Mouse (Mus musculus) MEL (cell line): ENCODE measurements around the gene Tpsb2. TPM values are rescaled to one million over a fixed set of nuclear protein-coding genes. Genes with fewer than 3 reads are reported as not detected.

Source experiments
- DNase-seq: peaks from one replicate; pipeline ENCODE4 v3.0.0; 2011; ENCODE audit warnings: low read depth, low spot score
- H3K27ac ChIP-seq: 2 replicates; pipeline ENCODE4 v1.5.1; 2012; ENCODE audit warnings: low read depth, mild to moderate bottlenecking, control low read depth, low read length, moderate library complexity; ENCODE audit not compliant: control insufficient read depth
- H3K27me3 ChIP-seq, 2 experiments: fragments of 150-350 bp in 1 of 2; sonication (generic) in 1 of 2; 2 replicates each; pipeline ENCODE4 v1.6.1; 2012; ENCODE audit warnings: low read length in 2 of 2, mild to moderate bottlenecking in 2 of 2, improper control_type of control experiment in 1 of 2, moderate library complexity in 1 of 2; ENCODE audit not compliant: insufficient read depth in 2 of 2, control insufficient read depth in 1 of 2
- H3K36me3 ChIP-seq, 2 experiments: 2 replicates each; pipeline ENCODE4 v1.6.1; 2012 to 2014; ENCODE audit warnings: low read length in 2 of 2, improper control_type of control experiment in 1 of 2, inconsistent platforms in 1 of 2, mild to moderate bottlenecking in 1 of 2; ENCODE audit not compliant: insufficient read depth in 2 of 2, control insufficient read depth in 1 of 2
- H3K4me1 ChIP-seq, 2 experiments: fragments of 150-350 bp in 1 of 2; sonication (generic) in 1 of 2; 2 replicates each; pipeline ENCODE4 v1.6.1; 2012; ENCODE audit warnings: low read length in 2 of 2, improper control_type of control experiment in 1 of 2, mild to moderate bottlenecking in 1 of 2; ENCODE audit not compliant: insufficient read depth in 2 of 2, control insufficient read depth in 1 of 2
- H3K4me3 ChIP-seq, 2 experiments: fragments of 150-350 bp in 1 of 2; sonication (generic) in 1 of 2; 2 replicates each; pipeline ENCODE4 v1.5.1; 2012; ENCODE audit warnings: low read depth in 2 of 2, low read length in 2 of 2, mild to moderate bottlenecking in 2 of 2, moderate library complexity in 2 of 2, control low read depth in 1 of 2, improper control_type of control experiment in 1 of 2; ENCODE audit not compliant: control insufficient read depth in 1 of 2, insufficient read depth in 1 of 2
- H3K79me2 ChIP-seq: 2 replicates; pipeline ENCODE4 v1.6.1; 2012; ENCODE audit warnings: mild to moderate bottlenecking, low read length, moderate library complexity; ENCODE audit not compliant: control insufficient read depth, poor library complexity, insufficient read depth
- H3K9ac ChIP-seq: 2 replicates; pipeline ENCODE4 v1.6.1; 2012; ENCODE audit warnings: low read depth, mild to moderate bottlenecking, control low read depth, low read length, moderate library complexity; ENCODE audit not compliant: control insufficient read depth, poor library complexity, severe bottlenecking
- H3K9me3 ChIP-seq: fragments of 150-350 bp; sonication (generic); replicated peaks from 2 replicates; pipeline ENCODE4 v1.6.1; 2012; ENCODE audit warnings: mild to moderate bottlenecking, low read length, improper control_type of control experiment, moderate library complexity; ENCODE audit not compliant: insufficient read depth
- BHLHE40 ChIP-seq: IDR thresholded peaks from 2 replicates; pipeline ENCODE4 v1.6.1; 2012; ENCODE audit warnings: low read depth, mild to moderate bottlenecking, inconsistent platforms, low read length, improper control_type of control experiment, borderline replicate concordance
- CHD1 ChIP-seq: IDR thresholded peaks from 2 replicates; pipeline ENCODE4 v1.6.1; 2012; ENCODE audit warnings: low read depth, mild to moderate bottlenecking, inconsistent platforms, low read length, improper control_type of control experiment
- CHD2 ChIP-seq: IDR thresholded peaks from 2 replicates; pipeline ENCODE4 v1.6.1; 2011; ENCODE audit warnings: low read length, improper control_type of control experiment
- CTCF ChIP-seq, 3 experiments: IDR thresholded peaks in 2 of 3; conservative IDR thresholded peaks in 1 of 3; 2 replicates each; pipeline ENCODE4 v1.5.1; 2011 to 2012; ENCODE audit warnings: low read length in 3 of 3, low read depth in 2 of 3, mild to moderate bottlenecking in 2 of 3, improper control_type of control experiment in 1 of 3, inconsistent platforms in 1 of 3, mixed read lengths in 1 of 3, moderate library complexity in 1 of 3; ENCODE audit not compliant: control insufficient read depth in 1 of 3, insufficient read depth in 1 of 3, poor library complexity in 1 of 3, severe bottlenecking in 1 of 3
- ELF1 ChIP-seq: IDR thresholded peaks from 2 replicates; pipeline ENCODE4 v1.6.1; 2014; ENCODE audit warnings: low read depth, mild to moderate bottlenecking, inconsistent platforms, low read length, improper control_type of control experiment, moderate library complexity
- EP300 ChIP-seq, 2 experiments: IDR thresholded peaks; 2 replicates each; pipeline ENCODE4 v1.6.1; 2011; ENCODE audit warnings: improper control_type of control experiment in 2 of 2, low read length in 2 of 2, low read depth in 1 of 2, mild to moderate bottlenecking in 1 of 2
- ETS1 ChIP-seq: IDR thresholded peaks from 2 replicates; pipeline ENCODE4 v1.6.1; 2012; ENCODE audit warnings: low read depth, mild to moderate bottlenecking, inconsistent platforms, low read length, improper control_type of control experiment, moderate library complexity
- HCFC1 ChIP-seq: IDR thresholded peaks from 2 replicates; pipeline ENCODE4 v1.6.1; 2012; ENCODE audit warnings: low read depth, mild to moderate bottlenecking, inconsistent platforms, low read length, improper control_type of control experiment, moderate library complexity
- JUND ChIP-seq: IDR thresholded peaks from 2 replicates; pipeline ENCODE4 v1.6.1; 2011; ENCODE audit warnings: low read depth, mild to moderate bottlenecking, improper control_type of control experiment, low read length
- MAFK ChIP-seq: IDR thresholded peaks from 2 replicates; pipeline ENCODE4 v1.6.1; 2011; ENCODE audit warnings: low read depth, mild to moderate bottlenecking, low read length, improper control_type of control experiment, borderline replicate concordance
- MAZ ChIP-seq: IDR thresholded peaks from 2 replicates; pipeline ENCODE4 v1.6.1; 2012; ENCODE audit warnings: low read depth, mild to moderate bottlenecking, inconsistent platforms, low read length, improper control_type of control experiment
- MEF2A ChIP-seq: IDR thresholded peaks from 2 replicates; pipeline ENCODE4 v1.6.1; 2014; ENCODE audit warnings: low read depth, mild to moderate bottlenecking, inconsistent platforms, low read length, improper control_type of control experiment; ENCODE audit not compliant: poor library complexity, insufficient replicate concordance, severe bottlenecking; ENCODE audit errors: extremely low read depth
- MYB ChIP-seq: IDR thresholded peaks from 2 replicates; pipeline ENCODE4 v1.6.1; 2011; ENCODE audit warnings: mild to moderate bottlenecking, low read depth, low read length, improper control_type of control experiment
- NELFE ChIP-seq: IDR thresholded peaks from 2 replicates; pipeline ENCODE4 v1.6.1; 2011; ENCODE audit warnings: low read depth, low read length, improper control_type of control experiment
- POLR2A ChIP-seq, 2 experiments: IDR thresholded peaks; 2 replicates each; pipeline ENCODE4 v1.6.1; 2011 to 2012; ENCODE audit warnings: low read length in 2 of 2, mild to moderate bottlenecking in 2 of 2, control low read depth in 1 of 2, improper control_type of control experiment in 1 of 2, low read depth in 1 of 2, moderate library complexity in 1 of 2; ENCODE audit not compliant: control insufficient read depth in 1 of 2, insufficient read depth in 1 of 2, poor library complexity in 1 of 2
- POLR2AphosphoS2 ChIP-seq: IDR thresholded peaks from 2 replicates; pipeline ENCODE4 v1.6.1; 2011; ENCODE audit warnings: low read length, improper control_type of control experiment
- RAD21 ChIP-seq: IDR thresholded peaks from 2 replicates; pipeline ENCODE4 v1.6.1; 2011; ENCODE audit warnings: mild to moderate bottlenecking, low read depth, low read length, improper control_type of control experiment
- RCOR1 ChIP-seq: IDR thresholded peaks from 2 replicates; pipeline ENCODE4 v1.6.1; 2012; ENCODE audit warnings: low read depth, mild to moderate bottlenecking, inconsistent platforms, low read length, improper control_type of control experiment
- SIN3A ChIP-seq: IDR thresholded peaks from 2 replicates; pipeline ENCODE4 v1.6.1; 2012; ENCODE audit warnings: low read length, improper control_type of control experiment, inconsistent platforms
- USF2 ChIP-seq, 2 experiments: IDR thresholded peaks; 2 replicates each; pipeline ENCODE4 v1.6.1; 2011 to 2012; ENCODE audit warnings: improper control_type of control experiment in 2 of 2, low read length in 2 of 2, borderline replicate concordance in 1 of 2, inconsistent platforms in 1 of 2, low read depth in 1 of 2, mild to moderate bottlenecking in 1 of 2; ENCODE audit not compliant: insufficient read depth in 1 of 2
- ZC3H11A ChIP-seq: IDR thresholded peaks from 2 replicates; pipeline ENCODE4 v1.6.1; 2012; ENCODE audit warnings: low read depth, mild to moderate bottlenecking, inconsistent platforms, low read length, improper control_type of control experiment
- ZKSCAN1 ChIP-seq: IDR thresholded peaks from 2 replicates; pipeline ENCODE4 v1.6.1; 2012; ENCODE audit warnings: low read depth, mild to moderate bottlenecking, inconsistent platforms, low read length, improper control_type of control experiment, moderate library complexity
- polyA plus RNA-seq, 2 experiments: library from polyadenylated mRNA; stranded (reverse) in 1 of 2; unstranded in 1 of 2; fragments of >175 nt in 1 of 2; fragments of >200 nt in 1 of 2; gene quantifications; 2 replicates each; pipeline versions ENCODE4 v1.2.1 to v1.2.4; 2012; ENCODE audit warnings: low replicate concordance in 2 of 2, low read depth in 1 of 2; ENCODE audit not compliant: insufficient read length in 2 of 2, insufficient read depth in 1 of 2, missing spikeins in 1 of 2
- total RNA-seq: library from RNA; depleted of rRNA; stranded (reverse); fragments of 300-350 nt; gene quantifications from 2 replicates; pipeline ENCODE4 v1.2.3, GENCODE M21; 2012

Tpsb2 gene
- total and polyA plus RNA-seq, 3 experiments, result not detected

DNA sequence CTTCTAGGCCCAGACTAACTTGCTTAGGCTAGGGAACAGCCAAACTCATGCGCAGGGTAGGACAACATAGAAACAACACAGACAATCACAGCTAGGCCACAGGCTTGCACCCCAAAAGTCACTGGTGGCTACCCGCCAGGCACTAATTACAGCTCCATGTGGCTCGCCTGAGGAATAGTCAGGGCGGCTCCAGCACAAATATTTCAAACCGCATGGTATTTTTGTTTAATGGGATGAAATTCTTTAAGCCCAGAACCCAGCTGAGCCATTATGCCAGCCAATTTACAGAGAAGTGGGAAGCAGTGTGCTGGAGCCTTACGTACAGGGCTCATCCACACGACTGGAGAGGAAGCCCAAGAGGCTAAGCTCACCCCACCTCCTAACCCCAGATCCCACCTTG lies 43.5 kb downstream of the Tpsb2 start:
- H3K9ac ChIP-seq, result no peak overlapping the region
- TF ChIP-seq MAFK (no peak), CHD2 (no peak)
- no peak overlapping the region for H3K4me3 ChIP-seq
- H3K4me1 ChIP-seq, result no peaks in the 10 kb centered on the region
- no peaks in the 10 kb centered on the region for H3K79me2 ChIP-seq
- no peaks in the 10 kb centered on the region for H3K36me3 ChIP-seq
- no peaks in the 10 kb centered on the region for H3K9me3 ChIP-seq
- no peak overlapping the region for H3K27ac ChIP-seq
- DNase-seq, result no peak
- no peaks in the 10 kb centered on the region for H3K27me3 ChIP-seq

GRCm38 (mm10) chr17:25410180-25410579 lies 44.1 kb downstream of the Tpsb2 start:
- no peak for TF ChIP-seq NELFE
- TF ChIP-seq JUND, result no peak
- TF ChIP-seq CHD2, result no peak
- no peak for TF ChIP-seq ELF1
- no peak for TF ChIP-seq MEF2A
- TF ChIP-seq HCFC1, result no peak
- no peak for TF ChIP-seq ZKSCAN1
- TF ChIP-seq EP300 (IDR thresholded peaks at IDR 0.05; ENCODE audit: low read depth in 1 of 2, low read length in 2 of 2), result no peak
- no peak for TF ChIP-seq USF2 (IDR thresholded peaks at IDR 0.05; ENCODE audit: borderline replicate concordance in 1 of 2, insufficient read depth in 1 of 2, low read depth in 1 of 2, low read length in 2 of 2)
- TF ChIP-seq POLR2A (IDR thresholded peaks at IDR 0.05; ENCODE audit: control insufficient read depth in 1 of 2, insufficient read depth in 1 of 2, low read depth in 1 of 2, low read length in 2 of 2, poor library complexity in 1 of 2), result no peak
- TF ChIP-seq ETS1, result no peak
- Histone ChIP-seq H3K79me2 (no peaks in the 10 kb centered on the region), H3K27ac (no peak overlapping the region), H3K9ac (no peak overlapping the region), H3K4me3 (no peak overlapping the region), H3K4me1 (no peaks in the 10 kb centered on the region), H3K9me3 (no peaks in the 10 kb centered on the region), H3K27me3 (no peaks in the 10 kb centered on the region), H3K36me3 (no peaks in the 10 kb centered on the region)
- no peak for DNase-seq

GRCm38 (mm10) chr17:25410786-25411185 lies 44.7 kb downstream of the Tpsb2 start:
- Histone ChIP-seq H3K27me3 (no peaks in the 10 kb centered on the region), H3K4me1 (no peaks in the 10 kb centered on the region), H3K9ac (no peak overlapping the region), H3K36me3 (no peaks in the 10 kb centered on the region), H3K4me3 (no peak overlapping the region), H3K27ac (no peak overlapping the region), H3K79me2 (no peaks in the 10 kb centered on the region), H3K9me3 (no peaks in the 10 kb centered on the region)
- DNase-seq, result no peak
- no peak for TF ChIP-seq RAD21
- TF ChIP-seq HCFC1, result no peak
- no peak for TF ChIP-seq ZC3H11A
- no peak for TF ChIP-seq ETS1
- TF ChIP-seq SIN3A, result no peak
- no peak for TF ChIP-seq NELFE
- TF ChIP-seq POLR2AphosphoS2, result no peak
- TF ChIP-seq CHD1, result no peak
- TF ChIP-seq MAFK, result no peak
- TF ChIP-seq MAZ, result no peak
- TF ChIP-seq POLR2A (IDR thresholded peaks at IDR 0.05; ENCODE audit: control insufficient read depth in 1 of 2, insufficient read depth in 1 of 2, low read depth in 1 of 2, low read length in 2 of 2, poor library complexity in 1 of 2), result no peak
- TF ChIP-seq USF2 (IDR thresholded peaks at IDR 0.05; ENCODE audit: borderline replicate concordance in 1 of 2, insufficient read depth in 1 of 2, low read depth in 1 of 2, low read length in 2 of 2), result no peak
- TF ChIP-seq CTCF (IDR thresholded peaks at IDR 0.05 in 2 of 3, conservative IDR thresholded peaks at IDR 0.05 in 1 of 3; ENCODE audit: control insufficient read depth in 1 of 3, insufficient read depth in 1 of 3, low read depth in 2 of 3, low read length in 3 of 3, poor library complexity in 1 of 3, severe bottlenecking in 1 of 3), result no peak
- no peak for TF ChIP-seq CHD2
- TF ChIP-seq MYB, result no peak
- no peak for TF ChIP-seq RCOR1
- no peak for TF ChIP-seq BHLHE40
